9 mouse cellular contexts compared by ENCODE assay signal in the genomic region with DNA sequence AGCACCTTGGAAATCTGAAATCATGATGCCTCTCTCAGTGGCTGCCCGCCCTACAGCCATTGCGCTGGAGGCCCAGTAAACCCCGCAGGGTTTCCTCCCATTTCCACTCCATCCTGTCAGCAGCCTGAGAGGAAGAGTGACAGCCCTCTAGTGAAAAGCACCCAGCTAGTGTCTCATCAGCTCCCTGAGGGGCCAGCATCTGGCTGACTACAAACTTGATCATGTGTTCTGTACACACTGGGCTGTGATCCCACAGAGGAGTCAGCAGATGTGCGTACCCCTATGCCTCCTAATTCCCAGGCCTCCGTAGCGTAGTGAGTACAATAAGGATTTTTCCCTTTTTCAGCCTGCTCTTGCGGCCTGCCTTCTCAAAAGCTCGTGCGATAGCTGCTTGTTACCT. TPM values are rescaled to one million over a fixed set of nuclear protein-coding genes. Genes with fewer than 3 reads are reported as not detected.
DNase-seq lines count a peak whose midpoint lies in the region; ATAC-seq and TF ChIP-seq lines count a peak whose summit lies in the region.
"Had no signal": no experiment of that assay in that cellular context is flagged by ENCODE, and none has a peak within 500 bp of the region (broad histone marks: within the 10 kb centered on the region; RNA-seq: fewer than 3 reads in every experiment).

No protein-coding gene starts in this region.

- no peaks in the 10 kb centered on the region; the same call in 1 of the 2 replicates for H3K36me3 ChIP-seq in forebrain, embryonic 11.5 days (ENCODE audit: control insufficient read depth, insufficient read depth, low read length)
- no peaks in the 10 kb centered on the region for H3K36me3 ChIP-seq in midbrain, postnatal 0 days (ENCODE audit: insufficient read depth, low read length)

- peak; percentile 39 for DNase-seq in layer of hippocampus, adult 9-11 months
- DNase-seq in layer of hippocampus, postnatal 36 days, result no peak
- DNase-seq in forebrain, embryonic 11.5 days (ENCODE audit: low spot score), result no peak
- DNase-seq in heart, postnatal 4 days, result peak; percentile 49
- DNase-seq in midbrain, postnatal 0 days (ENCODE audit: low spot score), result no peak
- no peak for DNase-seq in cerebellum, adult 9-11 months
- DNase-seq in thymus, postnatal 10 days (ENCODE audit: low spot score in 2 of 2), result no peak
- DNase-seq in retina, postnatal 1 day, result no peak

- no peak overlapping the region for H3K4me2 ChIP-seq in forebrain, embryonic 11.5 days (ENCODE audit: low read depth, low read length, severe bottlenecking)
- H3K4me2 ChIP-seq in midbrain, postnatal 0 days (ENCODE audit: low read depth, low read length, poor library complexity, severe bottlenecking), result no peak overlapping the region

- H3K9ac ChIP-seq in forebrain, embryonic 11.5 days (ENCODE audit: low read length), result no peak overlapping the region
- H3K9ac ChIP-seq in midbrain, postnatal 0 days (replicated peaks; ENCODE audit: low read length, poor library complexity, severe bottlenecking), result no peak overlapping the region

- WGBS in forebrain, embryonic 11.5 days, result 84% methylated on average over 9 of the region's 9 CpGs
- 54% methylated on average over 9 of the region's 9 CpGs for WGBS in midbrain, postnatal 0 days

- ATAC-seq in forebrain, embryonic 11.5 days (replicated peaks; ENCODE audit: low FRiP score), result no peak
- ATAC-seq in midbrain, postnatal 0 days (ENCODE audit: low FRiP score), result no peak
- ATAC-seq: inflammation-experienced regulatory T-cells, adult 6 months had no signal

- TF ChIP-seq CTCF in midbrain, postnatal 0 days (IDR thresholded peaks at IDR 0.05), result no peak

- H3K4me3 ChIP-seq in forebrain, embryonic 11.5 days (ENCODE audit: low read depth, low read length), result no peak overlapping the region
- no peak overlapping the region for H3K4me3 ChIP-seq in midbrain, postnatal 0 days (ENCODE audit: low read depth, low read length)

- H3K4me1 ChIP-seq in forebrain, embryonic 11.5 days (replicated peaks; ENCODE audit: control insufficient read depth, insufficient read depth, low read length), result 0 out of 2 replicates have a peak, but pooled peaks cover 3% of the 10 kb centered on the region
- peaks cover 7% of the 10 kb centered on the region for H3K4me1 ChIP-seq in midbrain, postnatal 0 days (ENCODE audit: insufficient read depth, low read length)

- H3K27me3 ChIP-seq in forebrain, embryonic 11.5 days (ENCODE audit: control insufficient read depth, insufficient read depth, low read length), result no peaks in the 10 kb centered on the region
- no peaks in the 10 kb centered on the region; the same call in 1 of the 2 replicates for H3K27me3 ChIP-seq in midbrain, postnatal 0 days (ENCODE audit: insufficient read depth, low read length)

- no peaks in the 10 kb centered on the region for H3K9me3 ChIP-seq in forebrain, embryonic 11.5 days (ENCODE audit: control insufficient read depth, low read length)
- no peaks in the 10 kb centered on the region for H3K9me3 ChIP-seq in midbrain, postnatal 0 days (ENCODE audit: low read length)

- peak overlapping the region; percentile 12; the same call in 1 of the 2 replicates for H3K27ac ChIP-seq in forebrain, embryonic 11.5 days (ENCODE audit: low read depth, low read length)
- H3K27ac ChIP-seq in midbrain, postnatal 0 days (ENCODE audit: low read depth, low read length), result peak overlapping the region; percentile 55

RNA-seq across cellular contexts. Expression of a gene that starts 25.6 kb away (rescaled TPM):
- total RNA-seq in layer of hippocampus, postnatal 36 days (2021), result 10 to 100 TPM; 32.6 to 45.9 TPM
- 81.6 and 83.7 TPM in 2 replicates for polyA plus RNA-seq in forebrain, embryonic 11.5 days (2014; fragmentation: Nextera tagmentation; extraction: Ambion mirVana)
- total RNA-seq in heart, postnatal 4 days (2021), result 10 to 100 TPM; 47.2 to 52.9 TPM
- total RNA-seq in midbrain, postnatal 0 days (2014; rRNA removed), result 51.3 and 80.9 TPM in 2 replicates
- 65.4 and 66.4 TPM in 2 replicates for polyA plus RNA-seq in midbrain, postnatal 0 days (2015; fragmentation: Nextera tagmentation; extraction: Ambion mirVana)

Comparison
In these comparisons a context has a peak if more than half of its experiments do, and no peak if none do; other contexts are left out.
1. DNase-seq: peak in layer of hippocampus, adult 9-11 months (single experiment) and heart, postnatal 4 days (single experiment); none in layer of hippocampus, postnatal 36 days (0 of 2), forebrain, embryonic 11.5 days (single experiment), midbrain, postnatal 0 days (single experiment), cerebellum, adult 9-11 months (single experiment), thymus, postnatal 10 days (0 of 2) and retina, postnatal 1 day (single experiment).